Mouse (Mus musculus) kidney, postnatal 25 days (tissue): ENCODE results near the gene Polr2j.
"Not testable (repeated sequence)": the region's sequence is repeated elsewhere in the genome, so short reads cannot be mapped to it uniquely, and the experiment has no call there.

Experiments used
- DNase-seq, 2 experiments: peaks; one replicate each; pipeline ENCODE4 v3.0.0; 2021; ENCODE audit warnings: mixed read lengths in 2 of 2

The Polr2j gene

GRCm38 (mm10) chr5:136108486-136108885 lies 7.9 kb upstream of the Polr2j start:
- no peak for DNase-seq

DNA sequence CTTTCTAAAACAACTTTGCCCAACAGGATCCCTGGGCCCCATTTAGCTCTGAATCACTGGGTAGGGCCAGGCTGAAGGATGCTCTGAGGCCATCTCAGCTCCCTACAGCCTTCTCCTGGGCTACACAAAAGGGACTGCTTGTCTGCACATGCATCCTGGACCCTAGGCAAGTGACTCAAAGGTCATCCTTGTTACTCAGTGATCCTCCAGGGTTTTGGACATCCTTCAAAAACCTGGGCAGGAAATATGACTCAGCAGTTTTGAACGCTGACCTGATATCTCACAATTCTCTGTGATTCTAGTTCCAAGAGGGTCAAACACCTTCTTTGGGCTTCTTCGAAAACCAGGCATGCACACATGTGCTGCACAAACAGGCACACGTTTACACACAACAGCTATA lies 7.4 kb upstream of the Polr2j start:
- DNase-seq, result no peak

- not testable (repeated sequence) for DNase-seq
Observed at GRCm38 (mm10) chr5:136113546-136113945, 2.9 kb upstream of the Polr2j start.

GRCm38 (mm10) chr5:136116784-136117112 lies 317 bp downstream of the Polr2j start:
- no peak for DNase-seq

- DNase-seq, result no peak
Observed at GRCm38 (mm10) chr5:136122165-136122564, 5.7 kb downstream of the Polr2j start.

GRCm38 (mm10) chr5:136135571-136136291 lies 19.3 kb downstream of the Polr2j start, which contains the start of the genes Lrwd1 and Alkbh4:
Gene Lrwd1 (minus strand): TSS chr5:136136074.
Gene Alkbh4 (plus strand): TSS chr5:136136146.
- peak; percentile 98 for DNase-seq

DNA sequence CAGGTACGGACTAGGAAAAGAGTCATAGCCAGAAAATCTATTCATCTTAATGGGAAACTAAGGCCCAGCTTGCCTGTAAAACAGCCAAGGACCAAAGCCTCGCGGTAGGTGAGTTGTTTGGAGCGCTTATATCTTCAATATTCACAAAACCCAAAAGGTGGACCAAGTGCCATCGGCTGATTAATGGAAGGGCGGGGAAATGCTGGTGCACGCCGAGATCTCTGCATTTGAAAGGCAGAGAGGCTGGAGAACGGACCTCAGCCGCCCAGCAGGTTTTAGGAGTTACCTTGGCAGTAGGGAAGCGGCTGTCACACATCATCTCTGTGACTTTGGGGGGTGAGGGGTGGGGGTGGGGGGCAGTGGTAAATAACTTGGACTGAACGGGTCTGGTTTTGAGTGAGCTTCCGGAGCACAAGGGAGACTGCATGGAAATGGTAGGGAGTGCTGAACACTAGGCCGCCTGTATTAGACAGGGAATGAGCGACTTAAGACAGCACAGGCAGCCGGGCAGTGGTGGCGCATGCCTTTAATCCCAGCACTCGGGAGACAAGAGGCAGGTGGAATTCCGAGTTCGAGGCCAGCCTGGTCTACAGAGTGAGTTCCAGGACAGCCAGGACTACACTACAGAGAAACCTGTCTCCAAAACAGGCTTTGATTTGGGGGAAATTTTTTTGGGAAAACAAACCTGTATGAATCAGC lies 20.0 kb downstream of the Polr2j start:
- no peak for DNase-seq

DNA sequence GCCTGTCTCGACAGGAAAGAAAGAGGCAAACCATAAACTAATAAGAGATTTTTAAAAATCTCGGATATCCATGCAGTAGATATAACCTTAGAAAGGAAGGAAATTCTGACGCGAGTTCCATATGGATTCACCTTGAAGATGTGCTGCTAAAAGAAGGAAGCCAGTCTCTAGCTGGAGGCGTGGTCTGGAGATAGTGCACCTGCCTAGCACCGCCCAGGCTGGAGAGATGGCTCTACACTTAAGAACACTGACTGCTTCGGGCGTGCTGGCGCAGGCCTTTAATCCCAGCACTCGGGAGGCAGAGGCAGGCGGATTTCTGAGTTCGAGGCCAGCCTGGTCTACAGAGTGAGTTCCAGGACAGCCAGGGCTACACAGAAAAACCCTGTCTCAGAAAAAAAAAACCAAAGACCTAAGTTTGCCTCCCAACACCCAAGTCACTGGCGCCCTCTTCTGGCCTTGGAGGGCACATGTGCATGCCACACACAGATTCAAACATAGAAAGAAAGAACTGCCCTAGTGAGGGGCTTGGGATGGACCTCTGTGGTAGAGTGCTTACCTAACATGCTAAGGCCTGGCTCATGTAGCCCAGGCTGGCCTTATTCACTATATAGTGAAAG lies 21.3 kb downstream of the Polr2j start:
- DNase-seq, result peak; percentile 57 to 63

GRCm38 (mm10) chr5:136139393-136139792 lies 23.0 kb downstream of the Polr2j start:
- DNase-seq, result no peak

DNA sequence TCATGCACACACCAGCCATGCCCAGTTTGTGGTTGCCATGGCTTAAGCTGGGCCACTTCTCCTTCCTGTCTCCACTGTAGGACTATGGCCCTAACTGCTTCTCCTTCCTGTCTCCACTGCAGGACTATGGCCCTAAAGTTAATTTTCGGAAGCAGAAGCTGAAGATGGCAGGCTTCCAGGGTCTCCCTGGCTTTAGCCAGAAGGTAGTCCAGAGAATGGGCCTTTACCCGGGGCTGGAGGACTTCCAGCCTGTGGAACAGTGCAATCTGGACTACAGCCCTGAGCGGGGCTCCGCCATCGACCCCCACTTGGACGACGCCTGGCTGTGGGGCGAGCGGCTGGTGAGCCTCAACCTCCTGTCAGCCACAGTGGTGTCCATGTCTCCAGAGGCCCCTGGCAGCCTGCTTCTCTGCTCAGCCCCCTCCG lies 23.6 kb downstream of the Polr2j start:
- no peak for DNase-seq

GRCm38 (mm10) chr5:136142746-136143145 lies 26.3 kb downstream of the Polr2j start:
- DNase-seq, result no peak

GRCm38 (mm10) chr5:136143161-136143755 lies 26.8 kb downstream of the Polr2j start:
- peak in 1 of 2 experiments; percentile 25 for DNase-seq

GRCm38 (mm10) chr5:136144606-136145430 lies 28.4 kb downstream of the Polr2j start:
- DNase-seq, result no peak

GRCm38 (mm10) chr5:136146936-136147335 lies 30.5 kb downstream of the Polr2j start:
- DNase-seq, result no peak

DNA sequence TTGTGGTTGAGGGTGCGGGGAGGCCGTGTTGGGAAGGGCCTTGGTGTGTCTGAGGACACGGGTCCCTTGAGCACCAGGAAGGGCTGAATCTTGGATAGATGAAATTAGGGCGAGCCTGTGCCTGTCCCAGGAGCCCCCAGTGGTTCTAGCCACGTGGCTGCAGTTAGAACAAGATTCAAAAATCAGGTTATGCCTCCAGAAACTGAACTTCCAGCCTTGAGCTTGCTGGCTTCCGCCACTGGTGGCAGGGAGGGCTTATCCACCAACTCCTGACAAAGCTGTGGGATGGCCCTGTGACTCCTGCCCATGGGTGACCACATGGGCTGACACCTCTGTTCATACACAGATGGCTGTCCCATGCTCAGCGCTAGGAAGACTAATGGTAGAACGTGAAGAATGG lies 31.3 kb downstream of the Polr2j start:
- DNase-seq, result no peak

DNA sequence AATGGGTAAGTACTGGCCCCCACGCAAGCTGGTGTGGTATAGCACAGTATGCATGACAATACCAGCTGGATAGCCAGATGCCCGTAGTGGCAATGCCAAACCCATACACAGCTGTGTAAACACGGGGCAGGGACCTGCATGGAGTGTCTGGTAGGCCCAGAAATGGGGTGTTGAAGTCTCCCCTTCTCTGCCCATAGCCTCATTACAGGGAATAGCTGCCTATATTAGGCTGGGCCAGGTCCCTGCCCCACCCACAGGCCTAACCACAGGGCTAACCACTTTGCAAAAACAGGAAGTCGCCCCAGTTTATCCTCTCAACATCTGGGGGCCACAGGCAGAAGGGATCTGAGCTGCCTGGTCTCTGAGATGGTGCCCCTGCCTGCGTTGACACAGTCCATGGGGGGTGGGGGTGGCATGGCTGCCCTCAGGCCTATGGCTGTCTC lies 32.7 kb downstream of the Polr2j start:
- not testable (repeated sequence) for DNase-seq

DNA sequence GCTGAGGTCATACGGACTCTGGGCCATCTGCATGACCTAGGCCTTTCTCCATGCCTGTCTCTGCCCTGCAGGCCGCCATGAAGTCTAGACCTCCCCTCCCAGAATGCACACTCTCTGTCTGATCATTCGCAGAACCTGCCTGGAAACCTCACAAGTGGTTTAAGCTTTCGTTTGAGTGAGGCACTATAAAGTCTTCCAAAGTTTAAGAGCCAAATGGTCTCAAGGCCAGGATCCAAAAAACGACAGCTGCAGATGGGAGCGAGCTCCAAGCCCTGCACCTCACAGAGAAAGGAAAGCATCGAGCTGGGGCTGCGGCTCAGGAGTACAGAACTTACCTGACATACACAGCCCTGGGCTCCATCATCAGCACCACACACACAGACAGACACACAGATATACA lies 35.9 kb downstream of the Polr2j start:
- DNase-seq, result no peak

- DNase-seq, result peak; percentile 25 to 60
Observed at GRCm38 (mm10) chr5:136155399-136155798, 39.0 kb downstream of the Polr2j start.

- peak; percentile 20 to 57 for DNase-seq
Observed at GRCm38 (mm10) chr5:136160084-136160483, 43.7 kb downstream of the Polr2j start.

GRCm38 (mm10) chr5:136163807-136164474 lies 47.5 kb downstream of the Polr2j start:
- DNase-seq, result no peak

DNA sequence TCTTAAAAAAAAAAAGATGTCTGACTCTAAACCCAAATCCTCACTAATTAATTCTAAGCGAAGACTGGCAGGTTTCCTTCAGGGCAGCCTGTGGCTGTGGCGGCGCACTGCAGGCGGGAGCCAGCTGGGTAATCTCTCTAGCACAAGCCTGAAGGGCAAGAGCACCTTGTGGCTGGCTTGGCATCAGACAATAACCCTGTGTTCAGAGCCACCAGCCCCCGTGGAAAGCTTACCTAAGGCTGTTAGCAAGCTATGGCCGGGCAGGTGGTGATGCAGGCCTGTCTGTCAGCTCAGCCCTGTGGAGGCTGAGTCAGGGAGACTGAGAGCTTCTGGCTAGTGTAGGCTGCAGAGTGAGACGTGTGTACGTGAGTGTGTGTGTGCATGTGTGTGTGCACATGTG lies 48.8 kb downstream of the Polr2j start:
- DNase-seq, result no peak

- DNase-seq, result no peak
Observed at GRCm38 (mm10) chr5:136167296-136167695, 50.9 kb downstream of the Polr2j start.
